Mouse (Mus musculus): ENCODE results near the gene Ank2. TPM values are rescaled to one million over a fixed set of nuclear protein-coding genes. Genes with fewer than 3 reads are reported as not detected.

Ank2 gene
- total and polyA plus RNA-seq, 2 experiments from 2014 or later: 195 to 497 TPM

DNA sequence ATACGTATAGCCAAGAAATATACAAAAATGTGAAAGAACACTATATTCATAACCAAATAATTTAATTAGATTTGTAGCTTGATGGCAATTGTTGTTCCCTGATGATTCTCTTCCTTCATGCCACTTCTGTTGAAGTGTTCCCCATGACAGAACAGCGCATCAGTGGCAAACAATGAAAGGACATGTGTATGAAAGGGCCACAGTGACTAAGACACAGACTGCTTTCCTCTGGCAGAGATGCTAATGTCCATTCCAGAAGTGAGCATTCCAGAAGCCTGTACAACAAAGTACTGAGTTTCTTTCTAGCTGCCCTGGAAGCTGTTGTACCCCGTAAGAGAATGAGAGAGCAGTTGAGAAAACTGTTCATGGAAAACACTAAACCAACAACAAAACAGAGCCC, 345.7 kb downstream of the Ank2 start:
- H3K9ac ChIP-seq (replicated peaks; ENCODE audit: low read length): no peak overlapping the region
- 85% methylated on average over 3 of the region's 3 CpGs for WGBS
- ATAC-seq: no peak
- H3K4me2 ChIP-seq (ENCODE audit: low read depth, low read length): no peak overlapping the region
- no peak for TF ChIP-seq CTCF (IDR thresholded peaks at IDR 0.05; ENCODE audit: low read depth)
- no peaks in the 10 kb centered on the region for H3K36me3 ChIP-seq (ENCODE audit: insufficient read depth, low read length)
- no peak for DNase-seq (ENCODE audit: low spot score)
- H3K4me3 ChIP-seq (ENCODE audit: low read length): no peak overlapping the region
- H3K27me3 ChIP-seq (ENCODE audit: insufficient read depth, low read length): no peaks in the 10 kb centered on the region
- H3K4me1 ChIP-seq (ENCODE audit: insufficient read depth, low read length): no peaks in the 10 kb centered on the region
- H3K9me3 ChIP-seq (ENCODE audit: low read length): no peaks in the 10 kb centered on the region
- no peak overlapping the region for H3K27ac ChIP-seq

DNA sequence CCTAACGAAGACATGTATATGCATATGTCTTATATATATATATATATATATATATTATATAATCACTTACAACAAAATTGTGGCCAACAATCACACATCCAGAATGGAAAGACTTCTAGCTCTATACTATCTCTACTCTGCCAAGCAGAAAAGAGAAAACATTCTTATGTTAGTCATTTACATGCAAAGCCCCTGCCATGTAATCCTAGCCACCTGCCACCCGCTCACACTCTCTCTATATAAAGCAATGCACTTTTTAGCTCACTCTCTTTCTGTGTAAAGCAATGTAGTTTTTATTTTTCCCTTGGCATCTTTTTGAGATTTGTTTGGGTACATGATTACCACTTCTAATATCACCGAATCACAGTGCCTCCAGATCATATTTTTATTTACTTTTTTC, 350.5 kb downstream of the Ank2 start:
- Histone ChIP-seq H3K36me3 (ENCODE audit: insufficient read depth, low read length) (no peaks in the 10 kb centered on the region), H3K4me2 (ENCODE audit: low read depth, low read length) (no peak overlapping the region), H3K27me3 (ENCODE audit: insufficient read depth, low read length) (no peaks in the 10 kb centered on the region), H3K9ac (replicated peaks; ENCODE audit: low read length) (no peak overlapping the region), H3K4me3 (ENCODE audit: low read length) (no peak overlapping the region), H3K9me3 (ENCODE audit: low read length) (no peaks in the 10 kb centered on the region), H3K27ac (no peak overlapping the region), H3K4me1 (ENCODE audit: insufficient read depth, low read length) (no peaks in the 10 kb centered on the region)
- DNase-seq (ENCODE audit: low spot score): no peak
- ATAC-seq: no peak
- TF ChIP-seq CTCF (IDR thresholded peaks at IDR 0.05; ENCODE audit: low read depth): no peak
- 87% methylated on average over 3 of the region's 3 CpGs for WGBS

DNA sequence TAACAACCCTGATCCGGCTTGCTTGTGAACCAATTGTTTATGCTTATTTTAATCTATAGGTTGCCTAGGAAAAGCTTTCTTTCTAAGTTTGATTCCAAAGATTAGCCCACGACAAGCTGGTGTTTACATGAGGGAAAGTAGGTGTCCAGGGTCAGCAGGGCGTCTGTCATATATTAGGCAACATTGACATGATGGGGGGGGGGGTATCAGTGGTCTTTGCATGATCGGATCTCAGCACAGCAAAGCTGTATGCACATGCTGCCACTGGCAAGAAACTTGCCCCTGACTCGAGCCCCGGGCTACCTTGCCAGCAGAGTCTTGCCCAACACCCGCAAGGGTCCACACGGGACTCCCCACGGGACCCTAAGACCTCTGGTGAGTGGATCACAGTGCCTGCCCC, 358.6 kb downstream of the Ank2 start:
- no peaks in the 10 kb centered on the region for H3K36me3 ChIP-seq (ENCODE audit: insufficient read depth, low read length)
- H3K27me3 ChIP-seq (ENCODE audit: insufficient read depth, low read length): no peaks in the 10 kb centered on the region
- no peak overlapping the region for H3K4me3 ChIP-seq (ENCODE audit: low read length)
- no peaks in the 10 kb centered on the region for H3K9me3 ChIP-seq (ENCODE audit: low read length)
- H3K27ac ChIP-seq: no peak overlapping the region
- H3K4me1 ChIP-seq (ENCODE audit: insufficient read depth, low read length): no peaks in the 10 kb centered on the region
- no peak overlapping the region for H3K4me2 ChIP-seq (ENCODE audit: low read depth, low read length)
- TF ChIP-seq CTCF (IDR thresholded peaks at IDR 0.05; ENCODE audit: low read depth): no peak
- no peak overlapping the region for H3K9ac ChIP-seq (replicated peaks; ENCODE audit: low read length)
- ATAC-seq (no peak), DNase-seq (ENCODE audit: low spot score) (no peak)
- WGBS: 89% methylated on average over 9 of the region's 9 CpGs

DNA sequence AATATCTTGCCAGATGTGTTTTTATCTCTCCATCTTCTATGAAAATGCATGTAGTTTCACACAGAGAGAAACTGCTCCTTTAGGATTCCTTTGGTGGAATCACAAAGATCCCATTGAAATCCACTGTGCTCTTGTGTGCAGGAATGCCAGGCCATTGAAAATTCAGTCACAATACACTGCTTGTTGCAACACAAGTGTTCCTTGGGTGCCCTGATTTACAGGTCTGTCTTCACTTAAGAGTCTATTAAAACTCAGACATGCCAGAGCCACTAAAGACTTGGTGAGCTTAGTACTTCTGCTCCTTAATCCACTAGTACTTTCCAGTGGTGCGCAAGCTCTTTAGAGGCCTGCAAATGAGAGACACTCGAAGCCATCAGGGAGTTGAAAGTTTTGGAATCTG, 359.5 kb downstream of the Ank2 start:
- DNase-seq (ENCODE audit: low spot score) (no peak), ATAC-seq (no peak)
- TF ChIP-seq CTCF (IDR thresholded peaks at IDR 0.05; ENCODE audit: low read depth): no peak
- no peak overlapping the region for H3K9ac ChIP-seq (replicated peaks; ENCODE audit: low read length)
- no peaks in the 10 kb centered on the region for H3K9me3 ChIP-seq (ENCODE audit: low read length)
- no peak overlapping the region for H3K4me3 ChIP-seq (ENCODE audit: low read length)
- no peak overlapping the region for H3K27ac ChIP-seq
- H3K4me1 ChIP-seq (ENCODE audit: insufficient read depth, low read length): no peaks in the 10 kb centered on the region
- 86% methylated on average over 2 of the region's 2 CpGs for WGBS
- H3K36me3 ChIP-seq (ENCODE audit: insufficient read depth, low read length): no peaks in the 10 kb centered on the region
- no peak overlapping the region for H3K4me2 ChIP-seq (ENCODE audit: low read depth, low read length)
- H3K27me3 ChIP-seq (ENCODE audit: insufficient read depth, low read length): no peaks in the 10 kb centered on the region

DNA sequence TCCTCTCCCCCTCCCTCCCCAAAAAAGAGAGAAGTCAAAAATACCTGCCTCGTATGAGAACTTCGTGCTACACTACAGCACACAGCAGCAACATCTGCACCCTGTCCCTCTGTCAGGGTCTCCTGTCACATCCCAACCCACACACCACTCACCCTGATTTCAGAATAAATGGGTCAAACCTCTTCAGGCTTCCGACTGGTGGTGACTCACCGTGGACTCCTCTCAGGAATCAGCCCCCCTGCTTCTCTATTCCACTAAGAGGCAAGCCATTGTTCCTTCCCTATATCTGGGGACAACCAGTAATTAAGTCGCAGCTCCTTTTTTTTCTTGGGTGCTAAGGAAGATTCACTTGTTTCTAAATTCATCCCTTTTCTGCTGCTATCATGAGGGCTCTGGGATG, 361.6 kb downstream of the Ank2 start:
- no peak for TF ChIP-seq CTCF (IDR thresholded peaks at IDR 0.05; ENCODE audit: low read depth)
- ATAC-seq: no peak
- 72% methylated on average over 5 of the region's 5 CpGs for WGBS
- Histone ChIP-seq H3K4me3 (ENCODE audit: low read length) (no peak overlapping the region), H3K4me1 (ENCODE audit: insufficient read depth, low read length) (no peaks in the 10 kb centered on the region), H3K9ac (replicated peaks; ENCODE audit: low read length) (no peak overlapping the region), H3K36me3 (ENCODE audit: insufficient read depth, low read length) (no peaks in the 10 kb centered on the region), H3K4me2 (ENCODE audit: low read depth, low read length) (no peak overlapping the region), H3K27me3 (ENCODE audit: insufficient read depth, low read length) (no peaks in the 10 kb centered on the region), H3K9me3 (ENCODE audit: low read length) (no peaks in the 10 kb centered on the region), H3K27ac (no peak overlapping the region)
- DNase-seq (ENCODE audit: low spot score): no peak

DNA sequence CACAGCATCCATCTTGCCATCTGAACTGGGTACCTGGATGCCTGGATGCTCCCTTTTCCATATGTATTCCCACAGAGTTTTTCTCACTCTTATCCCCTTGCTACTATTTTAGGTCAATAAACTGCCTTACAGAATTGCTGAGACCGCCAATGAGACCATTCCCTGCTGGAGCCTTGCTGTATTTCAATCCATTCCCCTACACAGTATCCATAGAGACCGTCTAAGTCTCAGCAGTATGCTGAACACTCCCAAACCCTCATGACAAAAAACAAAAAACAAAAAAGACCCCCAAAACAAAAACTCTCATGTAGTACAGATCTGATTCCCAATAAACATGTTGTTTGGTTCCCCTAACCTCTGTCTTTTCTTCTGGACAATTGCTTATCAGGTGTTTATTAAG, 365.1 kb downstream of the Ank2 start:
- Histone ChIP-seq H3K4me3 (ENCODE audit: low read length) (no peak overlapping the region), H3K4me2 (ENCODE audit: low read depth, low read length) (no peak overlapping the region), H3K4me1 (ENCODE audit: insufficient read depth, low read length) (no peaks in the 10 kb centered on the region), H3K27ac (no peak overlapping the region), H3K27me3 (ENCODE audit: insufficient read depth, low read length) (no peaks in the 10 kb centered on the region), H3K9ac (replicated peaks; ENCODE audit: low read length) (no peak overlapping the region), H3K9me3 (ENCODE audit: low read length) (no peaks in the 10 kb centered on the region), H3K36me3 (ENCODE audit: insufficient read depth, low read length) (no peaks in the 10 kb centered on the region)
- ATAC-seq (no peak), DNase-seq (ENCODE audit: low spot score) (no peak)
- TF ChIP-seq CTCF (IDR thresholded peaks at IDR 0.05; ENCODE audit: low read depth): no peak
- WGBS: 37% methylated on average over 2 of the region's 2 CpGs

DNA sequence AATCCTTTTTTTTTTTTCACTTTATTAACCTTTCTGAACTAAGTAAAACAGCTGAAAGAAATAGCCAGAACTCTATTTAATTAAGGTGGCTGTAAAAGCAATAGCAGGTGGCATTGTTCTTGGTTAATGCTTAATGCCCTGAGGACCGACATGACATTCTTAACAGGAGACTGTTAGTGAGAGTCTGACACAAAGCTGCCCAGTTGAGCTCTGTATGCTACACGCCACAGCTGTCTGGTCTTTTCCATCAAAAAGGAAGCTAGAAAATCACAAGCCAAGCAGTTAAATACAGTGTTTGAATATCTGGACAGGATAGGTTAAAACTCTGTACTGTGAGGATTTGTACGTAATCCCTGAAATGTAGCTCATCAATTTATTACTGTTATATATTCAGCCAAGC, 368.1 kb downstream of the Ank2 start:
- H3K36me3 ChIP-seq (ENCODE audit: insufficient read depth, low read length): no peaks in the 10 kb centered on the region
- no peak for ATAC-seq
- no peaks in the 10 kb centered on the region for H3K9me3 ChIP-seq (ENCODE audit: low read length)
- no peak overlapping the region for H3K4me3 ChIP-seq (ENCODE audit: low read length)
- 57% methylated on average over 3 of the region's 3 CpGs for WGBS
- TF ChIP-seq CTCF (IDR thresholded peaks at IDR 0.05; ENCODE audit: low read depth): no peak
- H3K4me1 ChIP-seq (ENCODE audit: insufficient read depth, low read length): no peaks in the 10 kb centered on the region
- no peak for DNase-seq (ENCODE audit: low spot score)
- H3K9ac ChIP-seq (replicated peaks; ENCODE audit: low read length): no peak overlapping the region
- H3K27me3 ChIP-seq (ENCODE audit: insufficient read depth, low read length): no peaks in the 10 kb centered on the region
- no peak overlapping the region for H3K27ac ChIP-seq
- H3K4me2 ChIP-seq (ENCODE audit: low read depth, low read length): no peak overlapping the region
